Mouse (Mus musculus) splenic B cell, adult 2 months (primary cell): ENCODE measurements around the gene Arhgef25.

Experiments
- DNase-seq: peaks from one replicate; pipeline ENCODE4 v3.0.0-alpha.2; 2011; ENCODE audit warnings: low read depth, low spot score
- H3K27me3 ChIP-seq: 2 replicates; pipeline ENCODE4 v1.6.1; 2012; ENCODE audit warnings: mild to moderate bottlenecking, low read length, moderate library complexity, mixed read lengths; ENCODE audit not compliant: control insufficient read depth, poor library complexity, insufficient read depth, severe bottlenecking
- H3K36me3 ChIP-seq: 2 replicates; pipeline ENCODE4 v1.6.1; 2012; ENCODE audit warnings: mild to moderate bottlenecking, low read length, moderate library complexity, mixed read lengths; ENCODE audit not compliant: control insufficient read depth, poor library complexity, insufficient read depth, severe bottlenecking

The Arhgef25 gene

GRCm38 (mm10) chr10:127213704-127214421 is 24.0 kb upstream of the Arhgef25 start:
- no peaks in the 10 kb centered on the region for H3K36me3 ChIP-seq
- DNase-seq = no peak
- H3K27me3 ChIP-seq = no peaks in the 10 kb centered on the region

- no peaks in the 10 kb centered on the region for H3K36me3 ChIP-seq
- H3K27me3 ChIP-seq = no peaks in the 10 kb centered on the region
- DNase-seq = no peak
Measured at GRCm38 (mm10) chr10:127213272-127213671, 23.4 kb upstream of the Arhgef25 start.

- no peaks in the 10 kb centered on the region for H3K27me3 ChIP-seq
- DNase-seq = peak; percentile 93
- H3K36me3 ChIP-seq = no peaks in the 10 kb centered on the region; the same call in 1 of the 2 replicates
Measured at GRCm38 (mm10) chr10:127211414-127211854, 21.6 kb upstream of the Arhgef25 start, which contains the start of gene Pip4k2c. Gene Pip4k2c (minus strand): TSS chr10:127211585.

GRCm38 (mm10) chr10:127210961-127211405 is 21.1 kb upstream of the Arhgef25 start:
- DNase-seq = peak; percentile 52
- no peaks in the 10 kb centered on the region for H3K27me3 ChIP-seq
- H3K36me3 ChIP-seq = no peaks in the 10 kb centered on the region; the same call in 1 of the 2 replicates

GRCm38 (mm10) chr10:127209928-127210570 is 20.2 kb upstream of the Arhgef25 start:
- H3K27me3 ChIP-seq = no peaks in the 10 kb centered on the region

GRCm38 (mm10) chr10:127208921-127209320 is 19.0 kb upstream of the Arhgef25 start:
- DNase-seq = no peak
- Histone ChIP-seq H3K36me3 (peaks cover 5% of the 10 kb centered on the region), H3K27me3 (no peaks in the 10 kb centered on the region)

More at GRCm38 (mm10) chr10:127209928-127210570, 20.2 kb upstream of the Arhgef25 start:
- no peak for DNase-seq
- peaks cover 3% of the 10 kb centered on the region for H3K36me3 ChIP-seq

GRCm38 (mm10) chr10:127205373-127205772 is 15.5 kb upstream of the Arhgef25 start:
- H3K27me3 ChIP-seq = no peaks in the 10 kb centered on the region
- no peak for DNase-seq
- H3K36me3 ChIP-seq = peaks cover 9% of the 10 kb centered on the region

- Histone ChIP-seq H3K36me3 (peaks cover 11% of the 10 kb centered on the region), H3K27me3 (no peaks in the 10 kb centered on the region)
- DNase-seq = no peak
Measured at GRCm38 (mm10) chr10:127204589-127204988, 14.7 kb upstream of the Arhgef25 start.

- no peaks in the 10 kb centered on the region for H3K27me3 ChIP-seq
- no peak for DNase-seq
- H3K36me3 ChIP-seq = peaks cover 11% of the 10 kb centered on the region
Measured at GRCm38 (mm10) chr10:127203106-127203505, 13.2 kb upstream of the Arhgef25 start.

GRCm38 (mm10) chr10:127200279-127200678 is 10.4 kb upstream of the Arhgef25 start:
- H3K27me3 ChIP-seq = peaks cover under 1% of the 10 kb centered on the region; the same call in 1 of the 2 replicates
- H3K36me3 ChIP-seq = peaks cover 10% of the 10 kb centered on the region
- no peak for DNase-seq

- Histone ChIP-seq H3K36me3 (peaks cover 7% of the 10 kb centered on the region), H3K27me3 (peaks cover 1% of the 10 kb centered on the region; the same call in 1 of the 2 replicates)
- no peak for DNase-seq
Measured at GRCm38 (mm10) chr10:127199474-127199873, 9.6 kb upstream of the Arhgef25 start.

- H3K27me3 ChIP-seq = peaks cover 1% of the 10 kb centered on the region; the same call in 1 of the 2 replicates
- peaks cover 6% of the 10 kb centered on the region for H3K36me3 ChIP-seq
- no peak for DNase-seq
Measured at GRCm38 (mm10) chr10:127199068-127199467, 9.2 kb upstream of the Arhgef25 start.

GRCm38 (mm10) chr10:127198492-127198891 is 8.6 kb upstream of the Arhgef25 start:
- no peak for DNase-seq
- Histone ChIP-seq H3K36me3 (peaks cover 6% of the 10 kb centered on the region), H3K27me3 (peaks cover 1% of the 10 kb centered on the region; the same call in 1 of the 2 replicates)

GRCm38 (mm10) chr10:127197505-127198110 is 7.7 kb upstream of the Arhgef25 start:
- no peak for DNase-seq
- H3K27me3 ChIP-seq = peaks cover 1% of the 10 kb centered on the region; the same call in 1 of the 2 replicates
- H3K36me3 ChIP-seq = peaks cover 6% of the 10 kb centered on the region

- DNase-seq = no peak
- Histone ChIP-seq H3K27me3 (peaks cover 1% of the 10 kb centered on the region; the same call in 1 of the 2 replicates), H3K36me3 (peaks cover 6% of the 10 kb centered on the region)
Measured at GRCm38 (mm10) chr10:127197104-127197503, 7.2 kb upstream of the Arhgef25 start.
